Mouse (Mus musculus) kidney, postnatal 25 days (tissue): Measurements from ENCODE around the gene Gng4.
"Not testable (repeated sequence)": the region's sequence is repeated elsewhere in the genome, so short reads cannot be mapped to it uniquely, and the experiment has no call there.

Source experiments
- DNase-seq, 2 experiments: peaks; one replicate each; pipeline ENCODE4 v3.0.0; 2021; ENCODE audit warnings: mixed read lengths in 2 of 2

Gng4 gene

DNA sequence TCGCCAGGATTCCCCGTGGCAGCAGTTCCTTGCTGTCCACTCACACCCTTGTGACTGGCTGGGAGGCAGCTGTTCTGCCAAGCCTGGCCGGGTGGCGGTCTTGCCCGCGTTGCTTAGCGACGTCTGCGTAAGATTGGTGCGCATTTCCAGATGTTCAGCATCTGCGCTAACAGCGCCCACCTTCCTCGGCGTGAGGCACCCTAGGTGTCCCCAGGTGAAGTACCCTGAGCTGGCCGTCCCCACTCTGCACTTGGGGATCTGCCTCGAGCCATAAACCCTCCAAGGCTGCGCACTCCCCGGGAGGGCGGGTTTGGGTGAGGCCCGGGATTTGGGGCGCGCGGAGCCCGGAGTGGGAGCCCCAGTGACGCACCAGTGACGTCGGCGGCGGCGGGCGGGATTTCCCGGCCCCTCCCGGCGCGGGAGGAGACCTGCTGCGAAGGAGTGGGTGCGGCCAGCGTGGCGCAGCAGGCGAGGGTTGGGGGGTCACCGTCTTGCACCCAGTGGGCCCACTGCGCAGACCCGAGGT, at the start of gene Gng4:
Gene Gng4, plus strand, starts transcription at position 166 of the 526 bp plus-strand sequence.
- peak; percentile 13 to 54 for DNase-seq

DNA sequence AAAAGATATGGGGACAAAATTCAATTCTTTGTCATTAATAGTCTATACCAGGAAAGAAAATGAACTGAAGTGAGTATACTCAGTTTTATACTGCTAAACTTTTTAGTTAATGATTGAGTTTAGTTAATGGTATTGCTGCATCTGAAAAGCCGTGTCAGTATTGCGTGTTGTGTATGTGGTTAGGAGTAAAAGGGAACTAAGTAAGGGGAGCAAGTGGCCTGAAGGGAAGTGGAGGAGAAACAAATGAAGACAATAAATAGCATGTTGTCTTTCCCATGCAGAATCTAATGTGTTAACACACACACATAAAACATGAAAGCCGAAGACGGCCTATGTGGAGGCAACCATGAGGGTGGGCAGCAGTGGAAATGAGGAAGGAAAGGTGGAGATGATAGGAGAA, 44.6 kb upstream of the Gng4 start:
- DNase-seq: no peak

DNA sequence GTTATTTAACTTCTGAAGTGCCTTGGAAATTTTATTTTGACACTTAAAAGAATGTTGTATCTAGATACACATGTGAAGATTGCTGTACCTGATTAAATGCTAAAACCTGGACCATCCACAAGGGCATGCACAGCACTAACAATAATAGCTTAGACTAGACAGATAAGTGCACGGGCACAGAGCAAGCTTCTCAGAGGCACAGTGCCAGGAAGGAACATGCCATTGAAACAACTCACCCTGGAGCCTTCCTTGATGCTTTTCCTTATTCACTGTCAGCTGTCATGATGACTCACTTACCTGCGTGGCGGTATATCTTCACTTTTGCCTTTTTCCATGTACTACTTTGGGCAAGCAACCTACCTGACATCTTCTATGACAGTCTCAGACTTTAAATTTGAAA, 37.9 kb upstream of the Gng4 start:
- DNase-seq: no peak

DNA sequence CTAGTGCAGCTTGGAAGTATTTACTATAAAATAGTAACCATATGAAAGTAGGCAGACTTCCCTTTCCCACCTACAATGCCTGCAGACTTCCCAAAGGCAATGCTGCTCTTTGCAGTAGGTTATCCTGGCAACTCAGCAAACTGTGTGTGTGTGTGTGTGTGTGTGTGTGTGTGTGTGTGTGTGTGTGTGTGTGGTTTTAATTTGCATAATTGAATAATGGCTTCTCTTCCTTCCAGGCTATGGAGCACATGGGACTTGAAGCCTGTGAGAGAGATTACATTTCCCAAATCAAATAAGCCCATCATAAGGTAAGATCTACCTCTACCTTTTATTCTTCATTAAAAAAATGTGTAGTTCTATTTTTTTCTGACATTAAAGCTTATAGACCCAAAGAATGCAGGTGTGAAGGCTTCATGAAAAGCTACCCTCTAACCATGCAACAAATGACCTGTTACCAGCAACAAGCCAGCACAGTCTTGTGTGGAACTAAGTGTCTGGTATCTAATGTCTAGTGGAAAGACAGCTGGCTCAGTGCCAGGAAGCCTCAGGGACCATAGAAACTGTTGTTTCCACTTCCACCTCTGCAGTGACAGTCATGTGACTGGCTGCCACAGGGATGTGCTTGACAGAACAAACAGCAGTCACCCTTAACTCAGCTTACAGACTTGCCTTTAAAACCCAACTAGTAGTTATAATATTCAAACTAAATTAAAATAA, 7.9 kb upstream of the Gng4 start:
- DNase-seq: peak; percentile 52 to 53

DNA sequence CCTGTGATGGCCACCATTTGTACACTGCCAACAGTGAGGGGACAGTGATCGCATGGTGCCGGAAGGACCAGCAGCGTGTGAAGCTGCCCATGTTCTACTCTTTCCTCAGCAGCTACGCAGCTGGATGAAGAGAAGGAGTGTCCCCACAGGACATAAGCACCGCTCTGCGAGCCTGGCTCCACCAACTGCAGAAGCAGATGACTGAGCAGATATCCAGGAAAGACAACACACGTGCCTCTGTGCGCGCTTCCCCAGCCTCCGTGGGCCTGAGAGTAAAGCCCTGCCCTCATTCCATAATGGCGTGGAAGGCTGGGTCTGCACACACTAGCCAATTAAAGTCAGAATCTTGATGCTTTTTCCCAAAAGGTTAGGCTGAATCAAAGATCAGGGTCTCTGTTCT, 6.8 kb upstream of the Gng4 start:
- no peak for DNase-seq

DNA sequence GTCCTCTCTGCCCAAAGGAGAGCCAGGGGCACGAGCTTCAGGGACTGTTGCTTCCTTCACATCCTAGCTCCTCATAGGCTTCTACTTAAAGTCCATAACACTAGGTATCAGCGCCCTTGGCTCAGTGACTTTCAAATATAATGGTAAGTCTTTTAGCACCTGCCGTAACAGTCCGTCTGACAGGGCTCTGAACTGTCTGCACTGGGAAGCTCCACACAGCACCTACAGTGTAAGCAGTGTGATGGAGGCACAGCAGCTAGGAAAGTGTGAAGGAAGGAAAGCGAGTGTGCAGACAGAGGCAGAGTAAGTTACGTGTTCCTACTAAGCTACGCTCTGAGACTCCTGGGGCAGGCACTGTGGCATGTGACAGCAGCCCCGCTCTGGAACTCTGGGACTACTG, 6.2 kb upstream of the Gng4 start:
- no peak for DNase-seq

DNA sequence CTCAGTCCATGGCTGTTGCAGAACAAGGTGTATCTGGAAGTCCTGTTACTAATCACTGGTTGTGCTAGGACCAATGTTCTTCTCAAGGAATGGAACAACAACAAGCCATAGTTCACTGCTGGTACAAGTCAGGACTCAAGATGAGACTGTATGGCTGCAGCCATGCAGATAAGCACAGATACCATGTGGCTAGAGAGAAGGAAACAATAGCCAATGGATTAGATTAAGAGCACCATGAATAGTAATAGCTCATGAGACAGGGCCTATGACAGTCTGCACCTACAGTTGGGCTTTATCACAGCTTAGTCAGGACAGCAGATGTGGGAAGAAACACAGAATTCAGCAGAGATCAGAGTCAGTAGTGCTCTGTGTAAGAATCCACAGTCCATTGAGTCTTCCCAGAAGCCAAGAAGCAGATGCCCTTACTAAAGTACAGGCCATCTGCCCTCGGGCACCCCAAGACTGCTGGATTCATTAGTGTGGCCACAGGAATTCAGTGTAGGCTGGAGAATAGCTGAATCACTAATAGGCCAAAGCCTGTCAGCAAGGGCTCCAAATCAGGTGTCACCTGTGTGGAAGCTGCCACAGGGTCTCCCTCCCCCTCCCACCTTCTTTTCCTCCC, 4.9 kb upstream of the Gng4 start:
- DNase-seq: no peak

DNA sequence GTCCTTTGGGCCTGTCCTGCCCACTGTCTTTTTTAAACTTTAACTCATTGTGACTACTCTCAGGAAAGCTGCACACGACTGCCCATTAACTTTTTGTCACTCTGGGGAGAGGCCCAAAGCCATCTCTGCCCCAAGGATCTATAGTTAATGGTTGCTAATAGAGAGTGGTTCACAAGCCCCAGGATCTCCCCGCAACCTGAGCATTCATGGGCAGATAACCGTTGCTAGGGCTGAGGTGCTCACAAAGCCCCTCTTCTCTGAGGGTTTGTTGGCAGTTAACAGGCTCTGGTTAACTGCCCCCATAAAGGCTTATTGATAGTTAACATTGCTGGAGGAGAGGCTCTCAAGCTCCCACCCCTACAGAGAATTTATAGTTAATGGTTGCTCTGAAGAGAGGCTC, 3.6 kb upstream of the Gng4 start:
- DNase-seq: no peak

DNA sequence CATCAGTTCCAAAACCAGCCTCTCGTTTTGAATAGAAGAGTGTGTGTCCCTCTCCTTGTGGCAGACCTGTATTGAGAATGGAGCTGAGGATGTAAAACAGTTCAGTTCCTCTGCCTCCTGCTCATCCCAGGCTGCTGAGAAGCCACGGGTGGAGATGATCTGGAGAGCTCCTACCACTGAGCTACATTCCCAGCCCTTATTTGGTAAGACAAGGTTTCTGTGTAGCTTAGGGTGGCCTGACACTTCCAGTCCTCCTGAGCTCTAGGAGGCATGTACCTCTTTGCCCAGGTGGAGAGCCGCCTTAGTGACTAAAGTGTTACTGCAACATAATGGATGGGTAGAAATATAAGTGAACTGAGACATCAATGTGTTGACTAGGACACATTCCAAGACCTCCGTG, 2.8 kb upstream of the Gng4 start:
- no peak for DNase-seq

DNA sequence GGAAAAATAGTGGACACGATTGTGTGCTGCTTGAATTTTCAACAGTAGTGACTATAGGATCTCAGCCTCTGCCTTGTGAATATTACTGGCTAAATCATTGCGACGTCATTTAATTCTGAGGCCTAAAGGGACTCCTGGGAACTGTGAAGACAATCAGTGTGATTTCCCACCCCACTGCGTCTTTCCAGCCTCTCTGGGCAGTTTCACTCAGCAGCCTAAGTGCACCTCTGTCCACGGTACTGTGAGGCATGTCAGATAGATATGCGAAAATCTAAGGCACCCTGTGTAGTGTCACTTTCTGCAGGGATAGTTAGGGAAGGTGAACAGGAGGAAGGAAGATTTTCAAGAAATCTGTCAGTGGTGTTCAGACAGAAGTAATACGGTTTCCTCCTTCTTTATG, 563 bp upstream of the Gng4 start:
- DNase-seq: no peak

DNA sequence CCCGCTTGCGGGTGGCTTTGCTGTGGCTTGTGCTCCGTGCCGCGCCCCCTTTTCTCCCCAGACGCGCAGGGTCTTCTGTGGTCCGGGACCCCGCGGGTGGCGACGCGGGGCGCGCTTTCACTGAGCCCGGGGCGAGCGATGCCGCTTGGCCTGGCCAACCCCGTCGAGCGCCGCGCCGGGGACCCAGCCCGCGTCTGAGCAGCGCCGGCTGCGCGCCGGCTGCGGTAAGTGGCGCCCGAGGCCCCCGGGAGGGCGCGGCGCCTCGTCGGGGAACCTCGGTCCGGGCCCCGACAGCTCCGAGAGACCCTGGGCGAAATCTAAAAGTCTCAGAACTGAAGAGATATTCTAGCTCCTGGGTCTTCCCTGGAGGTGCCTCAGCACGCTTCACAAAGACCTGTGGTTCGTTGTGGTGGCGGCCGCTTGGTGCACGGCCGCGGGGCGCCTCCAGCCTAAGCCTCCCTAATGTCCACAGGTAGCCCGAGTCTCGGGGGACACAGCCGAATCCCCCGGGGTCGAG, 619 bp downstream of the Gng4 start:
- DNase-seq: no peak

DNA sequence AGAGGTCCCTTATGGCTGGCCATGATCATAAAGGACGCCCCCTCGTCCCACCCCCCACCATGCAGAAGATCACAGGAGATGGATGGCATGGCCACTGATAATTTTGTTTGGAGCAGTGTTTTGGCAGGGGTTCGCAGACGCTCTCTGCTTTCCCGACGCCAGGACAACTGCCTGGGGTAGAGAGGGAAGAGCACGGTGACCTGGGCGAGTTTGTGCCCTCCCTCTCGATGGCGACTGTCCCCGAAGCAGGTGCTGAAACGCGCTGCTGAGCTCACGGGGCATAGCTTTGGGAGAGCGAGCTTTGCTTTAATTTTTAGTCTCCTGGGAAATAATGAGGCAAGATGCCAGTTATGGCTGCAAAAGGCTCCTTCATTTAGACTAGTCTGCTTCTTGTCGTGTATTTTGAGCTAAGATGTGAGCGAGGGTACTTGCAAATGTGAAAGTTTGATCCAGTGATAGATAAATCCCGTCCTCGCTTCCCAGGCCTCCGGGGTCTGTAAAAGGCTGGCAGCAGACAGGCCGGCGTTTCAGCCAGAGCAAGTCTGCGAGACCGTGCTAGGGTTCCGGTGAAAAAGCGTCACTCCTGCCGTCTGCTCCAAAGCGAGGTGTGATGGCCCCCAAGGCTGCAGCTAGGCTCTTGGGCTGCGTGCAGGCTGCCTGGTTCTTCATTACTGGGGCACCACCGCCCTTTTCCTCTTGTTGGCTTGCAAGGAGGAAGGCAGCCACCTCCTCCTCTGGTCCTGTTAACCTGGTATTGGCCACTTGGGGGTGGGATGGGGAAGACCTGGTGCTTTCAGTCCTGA, 1.3 kb downstream of the Gng4 start:
- DNase-seq: peak in 1 of 2 experiments; percentile 46

DNA sequence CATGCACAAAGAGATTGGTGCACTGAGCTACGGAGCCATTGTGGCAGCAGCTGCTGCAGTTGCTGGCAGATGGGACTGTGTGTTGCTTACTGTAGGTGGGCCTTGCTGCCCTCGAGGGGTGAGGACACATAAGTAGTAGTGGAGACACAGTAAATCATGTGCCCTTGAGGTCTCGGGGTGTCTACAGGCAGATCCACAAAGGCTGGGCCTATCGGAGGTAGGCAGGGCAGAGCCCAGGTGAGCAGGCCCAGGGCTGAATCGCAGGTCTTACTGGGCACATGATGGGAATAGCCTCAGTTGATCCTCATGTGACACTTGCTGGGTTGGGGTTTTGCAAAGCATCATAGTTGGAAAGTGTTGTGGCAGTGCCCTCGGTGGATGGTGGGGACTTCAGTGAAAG, 3.1 kb downstream of the Gng4 start:
- DNase-seq: no peak

DNA sequence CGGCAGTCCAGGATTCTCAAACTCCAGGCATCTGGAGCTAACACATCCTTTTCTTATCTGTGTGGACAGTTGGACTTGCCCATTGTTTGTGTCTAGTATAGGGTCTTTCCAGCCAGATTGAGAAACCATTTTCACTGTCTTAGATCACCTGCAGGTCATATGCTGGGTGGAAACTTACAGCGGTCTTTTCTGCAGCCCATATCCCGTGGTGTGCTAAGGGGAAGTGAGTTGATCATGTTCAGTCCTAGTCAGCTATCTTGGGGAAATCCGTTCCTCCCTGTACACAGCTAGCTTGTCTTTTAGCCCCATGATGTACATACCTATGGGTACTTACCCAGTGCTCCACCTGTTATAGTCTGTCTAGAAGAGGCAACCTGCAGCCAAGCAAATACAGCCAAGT, 4.2 kb downstream of the Gng4 start:
- no peak for DNase-seq

DNA sequence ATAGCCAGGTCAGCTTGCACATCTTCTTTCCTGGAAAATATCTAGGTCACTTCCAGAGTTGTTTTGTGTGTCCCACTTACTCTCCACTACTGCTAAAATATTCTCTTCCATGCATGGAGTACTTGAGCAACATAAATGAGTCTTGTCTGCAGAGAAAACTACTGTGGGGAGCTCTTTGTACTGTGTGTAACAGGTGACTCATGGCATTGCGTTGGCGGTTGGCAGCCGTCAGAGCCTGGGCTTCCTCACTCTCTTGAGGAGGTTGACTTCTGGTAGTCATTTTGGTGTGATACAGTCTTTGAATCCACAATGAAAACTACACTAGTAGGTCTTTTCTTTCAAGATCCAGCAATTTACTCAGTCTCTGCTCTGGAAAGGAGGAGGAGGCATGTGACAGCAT, 8.1 kb downstream of the Gng4 start:
- DNase-seq: no peak

DNA sequence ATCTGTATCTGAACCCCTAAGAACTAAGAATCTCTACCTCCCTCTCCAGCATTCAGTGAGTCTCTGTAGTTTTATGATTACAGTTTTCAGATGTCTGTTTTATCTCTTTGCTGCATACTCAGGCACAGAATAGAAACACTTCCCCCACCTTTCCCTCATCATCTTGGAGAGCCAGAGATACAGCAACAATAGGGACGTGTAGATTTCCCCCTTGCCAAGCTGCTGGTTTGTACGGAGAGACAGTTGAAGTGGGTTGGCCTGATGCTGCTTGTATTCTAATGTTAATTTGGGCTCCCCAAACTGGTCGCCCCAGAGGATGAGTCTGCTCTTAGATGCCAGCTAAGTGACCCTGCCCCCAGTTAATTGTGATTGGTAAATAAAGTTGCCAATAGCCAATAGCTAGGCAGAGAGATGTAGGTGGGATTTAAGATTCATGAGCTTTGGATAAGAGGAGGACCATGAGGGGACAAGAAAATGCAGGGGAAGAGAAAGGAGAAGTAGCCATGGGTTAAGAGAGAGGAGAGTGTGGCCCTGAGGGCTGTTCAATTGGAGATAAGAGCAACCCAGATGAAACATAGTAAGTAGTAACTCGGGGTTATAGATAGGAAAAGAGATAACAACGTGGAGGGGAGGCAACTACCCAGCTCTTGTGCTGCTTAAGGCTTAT, 11.4 kb downstream of the Gng4 start:
- DNase-seq: no peak

DNA sequence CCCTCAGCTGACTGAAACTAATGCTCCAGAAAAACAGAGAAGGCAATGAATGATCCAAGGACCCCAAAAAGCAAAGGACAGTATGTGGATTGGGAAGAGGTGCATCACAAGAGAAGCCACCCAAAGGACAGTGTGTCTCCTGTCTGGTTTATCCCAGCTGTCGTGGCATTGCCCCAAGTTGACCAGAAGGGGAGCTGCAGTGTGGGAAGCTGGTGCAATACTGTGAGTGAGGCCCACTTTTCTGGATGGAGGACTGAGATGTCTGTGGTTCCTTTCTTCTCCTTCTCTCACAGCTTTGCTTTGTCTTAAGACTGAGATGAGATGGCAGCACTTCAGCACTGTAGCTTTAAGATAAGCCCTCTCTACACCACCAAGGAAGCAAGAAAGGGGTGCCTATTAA, 12.2 kb downstream of the Gng4 start:
- DNase-seq: no peak

DNA sequence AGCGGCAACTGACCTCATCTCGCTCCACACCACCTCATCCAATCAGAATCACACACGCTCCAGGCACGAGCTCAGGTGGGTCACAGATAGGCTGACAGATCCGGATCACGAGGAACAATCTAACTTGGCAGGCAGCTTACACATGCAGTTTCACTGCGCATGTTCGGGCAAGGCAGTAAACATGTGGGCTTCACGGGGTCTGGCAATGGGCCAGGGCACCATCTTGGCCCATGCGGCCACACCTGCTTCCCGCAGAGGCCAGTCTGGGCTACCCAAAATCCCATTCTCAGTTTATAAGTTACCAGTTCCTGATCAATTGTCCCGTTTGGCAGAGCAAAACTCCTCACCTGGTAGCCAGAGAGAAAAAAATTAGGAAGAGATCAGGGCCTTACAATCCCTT, 14.0 kb downstream of the Gng4 start:
- not testable (repeated sequence) for DNase-seq

DNA sequence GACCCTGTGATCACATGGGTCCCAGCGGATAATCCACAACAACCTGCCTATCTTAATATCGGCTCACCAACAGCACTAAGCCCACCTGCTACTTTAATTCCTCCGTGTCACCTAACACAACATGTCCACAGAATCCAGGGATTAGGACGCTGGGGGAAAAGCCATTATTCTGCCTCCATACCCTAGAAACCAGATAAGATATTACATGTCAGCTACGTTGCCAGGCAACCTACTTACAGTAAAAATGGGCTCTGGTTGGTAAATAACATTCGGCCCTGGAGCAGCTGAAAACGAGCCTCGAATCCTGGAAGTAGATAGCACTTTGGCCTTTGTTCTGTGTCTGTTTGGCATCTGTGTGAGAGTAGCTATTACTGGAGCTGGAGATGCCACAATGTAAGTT, 14.9 kb downstream of the Gng4 start:
- no peak for DNase-seq

DNA sequence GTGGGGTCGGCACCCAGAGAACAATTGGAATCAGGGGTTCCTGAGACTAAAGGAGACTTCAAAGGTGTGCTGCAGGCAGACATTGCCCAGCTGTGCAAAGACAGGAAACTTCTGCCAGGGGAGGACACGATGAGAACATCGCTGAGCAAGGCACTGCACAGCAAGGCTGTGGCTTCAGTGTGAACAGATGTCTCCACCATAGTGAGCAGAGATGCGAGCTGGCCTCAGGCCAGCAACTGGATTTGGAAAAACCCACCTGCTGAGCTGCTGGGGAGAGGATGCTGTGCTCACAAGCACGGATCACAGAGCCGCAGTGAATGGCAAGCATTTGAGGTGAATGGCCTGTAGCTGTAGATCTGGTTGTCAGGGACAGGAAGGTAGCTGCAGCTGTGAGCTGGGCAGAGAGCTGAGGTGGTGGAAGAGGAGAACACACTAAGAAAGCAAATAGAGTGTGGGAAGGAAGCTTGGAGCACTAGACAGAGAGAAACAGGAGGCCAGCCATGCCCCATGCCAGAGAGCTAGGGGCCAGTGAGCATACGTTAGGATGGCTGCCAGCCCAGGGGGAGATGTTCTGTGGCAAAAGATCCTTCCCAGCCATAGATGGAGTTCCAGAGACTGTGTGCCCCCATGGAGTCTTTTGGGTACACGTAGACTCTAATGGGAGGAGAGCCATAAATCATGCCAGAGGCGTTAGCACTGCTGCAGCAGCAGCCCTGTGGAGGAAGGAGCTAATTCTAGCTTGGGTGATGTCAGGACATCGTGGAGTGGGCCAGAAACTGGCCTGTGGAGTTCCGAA, 24.7 kb downstream of the Gng4 start:
- no peak for DNase-seq

DNA sequence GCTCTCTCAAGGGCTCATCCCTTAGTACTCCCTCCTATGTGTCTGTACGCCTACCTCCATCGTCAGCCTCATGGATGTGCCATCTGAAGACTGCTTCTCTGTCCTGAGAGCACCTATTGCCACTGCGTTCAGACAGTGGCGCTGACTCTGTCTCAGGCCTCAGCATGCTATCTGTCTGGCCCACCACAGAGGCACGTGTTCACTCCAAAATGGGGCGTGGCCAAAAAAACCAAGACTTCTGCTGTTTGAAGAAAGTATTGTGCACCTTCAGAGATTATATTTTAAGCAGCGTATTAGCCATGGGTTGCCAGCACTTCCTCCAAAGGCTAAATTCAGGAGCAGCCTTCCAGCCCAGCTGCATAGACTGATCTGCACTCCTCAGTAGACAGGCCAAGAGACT, 27.0 kb downstream of the Gng4 start:
- DNase-seq: no peak

DNA sequence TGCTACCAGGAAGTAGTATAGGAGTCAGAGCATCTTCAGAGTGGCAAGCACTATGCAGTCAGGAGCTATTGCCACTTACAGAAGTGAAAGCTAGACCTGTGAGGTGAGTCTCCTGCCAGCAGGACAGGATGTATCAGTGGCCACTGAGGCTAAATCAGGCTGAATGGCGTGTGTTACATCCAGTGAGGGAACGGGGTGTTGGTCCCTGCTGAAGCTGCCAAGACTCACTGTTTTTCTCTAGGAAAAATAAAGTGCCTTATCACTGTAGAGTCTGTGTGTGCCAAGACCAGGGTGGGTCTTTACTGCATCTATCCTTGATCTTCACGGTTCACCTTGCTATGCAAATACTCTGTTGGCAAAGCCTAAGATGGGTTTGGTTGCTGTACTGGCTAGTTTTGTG, 34.8 kb downstream of the Gng4 start:
- no peak for DNase-seq
